Mouse (Mus musculus) liver, postnatal 0 days (tissue): ENCODE results near the gene Anxa11. TPM values are rescaled to one million over a fixed set of nuclear protein-coding genes. Genes with fewer than 3 reads are reported as not detected.

Experiments used
- ATAC-seq: fragments of 200-750 bp; cut with Nextera tagmentation; 2 replicates; pipeline ENCODE4 v1.8.0; 2017; ENCODE audit warnings: mild to moderate bottlenecking, moderate library complexity
- DNase-seq: peaks from one replicate; pipeline ENCODE4 v3.0.0-alpha.2; 2016
- H3K27ac ChIP-seq: fragments of 300-500 bp; sonication (generic); 2 replicates; pipeline ENCODE4 v1.5.1; 2014; ENCODE audit warnings: antibody characterized with exemption, moderate library complexity, mild to moderate bottlenecking, low read depth
- H3K27me3 ChIP-seq: fragments of 300-500 bp; sonication (generic); 2 replicates; pipeline ENCODE4 v1.6.1; 2014; ENCODE audit warnings: low read length, control low read depth, mixed read lengths; ENCODE audit not compliant: insufficient read depth
- H3K36me3 ChIP-seq: fragments of 300-500 bp; sonication (generic); replicated peaks from 2 replicates; pipeline ENCODE4 v1.6.1; 2014; ENCODE audit warnings: mild to moderate bottlenecking, control low read depth, low read length, moderate library complexity, mixed read lengths; ENCODE audit not compliant: insufficient read depth
- H3K4me1 ChIP-seq: fragments of 300-500 bp; sonication (generic); 2 replicates; pipeline ENCODE4 v1.6.1; 2014; ENCODE audit warnings: antibody characterized with exemption, mild to moderate bottlenecking, control low read depth; ENCODE audit not compliant: insufficient read depth
- H3K4me2 ChIP-seq: fragments of 300-500 bp; sonication (generic); 2 replicates; pipeline ENCODE4 v1.6.1; 2014; ENCODE audit warnings: low read depth, mild to moderate bottlenecking, low read length, moderate library complexity, mixed read lengths
- H3K4me3 ChIP-seq: fragments of 300-500 bp; sonication (generic); 2 replicates; pipeline ENCODE4 v1.5.1; 2014; ENCODE audit warnings: low read depth, low read length
- H3K9ac ChIP-seq: fragments of 300-500 bp; sonication (generic); replicated peaks from 2 replicates; pipeline ENCODE4 v1.6.1; 2014; ENCODE audit warnings: mild to moderate bottlenecking, moderate library complexity
- H3K9me3 ChIP-seq: fragments of 300-500 bp; sonication (generic); 2 replicates; pipeline ENCODE4 v1.6.1; 2016; ENCODE audit warnings: mild to moderate bottlenecking, control low read depth, low read length, mixed read lengths
- CTCF ChIP-seq: sonication (generic); IDR thresholded peaks from 2 replicates; pipeline ENCODE4 v1.5.1; 2016; ENCODE audit warnings: antibody characterized with exemption, low read depth
- EP300 ChIP-seq: IDR thresholded peaks from 2 replicates; pipeline ENCODE4 v1.6.1; 2016; ENCODE audit warnings: antibody characterized with exemption, low read depth, mild to moderate bottlenecking
- WGBS: fragments of 180-500 bp; shearing (Covaris S2); extraction: QIAGEN DNeasy Blood & Tissue Kit; methylation state at CpG from one replicate; pipeline ENCODE4 v1.1.7; 2014; ENCODE audit not compliant: insufficient replicate concordance; 5-methylcytosine and 5-hydroxymethylcytosine counted together
- polyA plus RNA-seq: library from polyadenylated mRNA; unstranded; fragments of >200 nt; fragmentation: Nextera tagmentation; extraction: Ambion mirVana; gene quantifications from 2 replicates; pipeline ENCODE4 v1.2.1, GENCODE M21; 2015

Gene Anxa11
- 13.1 and 13.9 TPM in 2 replicates for polyA plus RNA-seq

DNA sequence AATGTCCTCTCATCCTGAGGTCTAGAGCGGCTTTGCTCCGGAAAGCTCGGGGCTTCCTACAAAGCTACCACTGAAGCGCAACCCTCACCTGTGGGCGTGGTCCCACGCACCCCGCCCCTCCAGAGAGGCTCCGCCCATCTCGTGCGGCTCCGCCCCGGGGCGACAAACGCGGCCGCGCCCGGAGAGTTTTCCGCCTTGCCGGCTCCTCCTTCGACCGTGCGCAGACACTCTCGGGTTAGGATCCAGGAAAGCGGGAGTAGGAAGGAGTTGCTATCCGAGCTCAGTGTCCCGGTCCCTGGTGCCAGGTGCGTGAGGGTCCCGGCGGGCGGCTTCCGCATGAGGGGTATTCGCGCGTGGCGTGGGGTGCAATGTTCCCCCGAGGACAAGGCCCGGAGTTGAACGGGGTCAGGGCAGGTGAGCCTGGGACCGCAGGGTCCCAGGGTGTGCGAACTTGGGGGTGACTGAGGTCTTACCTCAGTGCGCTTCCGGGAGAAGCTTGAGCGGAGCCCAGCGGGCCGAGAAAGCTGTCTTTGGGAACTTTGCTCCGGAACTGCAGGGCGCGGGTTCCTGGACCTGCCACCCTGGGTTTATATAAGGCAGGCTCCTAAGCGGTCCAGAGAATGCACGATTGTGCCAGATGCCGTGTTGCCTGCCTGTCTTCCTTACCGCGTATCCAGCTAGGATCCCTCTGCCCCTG lies at the start of gene Anxa11:
Anxa11 (plus strand) TSS at position 166 of the 697 bp plus-strand sequence.
- Histone ChIP-seq H3K9me3 (no peaks in the 10 kb centered on the region), H3K4me2 (peak within 1 kb of the TSS; percentile 92), H3K9ac (peak within 1 kb of the TSS; percentile 87), H3K27ac (peak within 1 kb of the TSS; percentile 64), H3K4me1 (peaks cover 14% of the 10 kb centered on the region), H3K4me3 (peak within 1 kb of the TSS; percentile 92), H3K36me3 (no peaks in the 10 kb centered on the region), H3K27me3 (no peaks in the 10 kb centered on the region)
- peak; percentile 92 for DNase-seq
- TF ChIP-seq CTCF, result no peak
- TF ChIP-seq EP300, result no peak
- under 1% methylated on average over 53 of the region's 54 CpGs for WGBS
- ATAC-seq, result peak; percentile 94

DNA sequence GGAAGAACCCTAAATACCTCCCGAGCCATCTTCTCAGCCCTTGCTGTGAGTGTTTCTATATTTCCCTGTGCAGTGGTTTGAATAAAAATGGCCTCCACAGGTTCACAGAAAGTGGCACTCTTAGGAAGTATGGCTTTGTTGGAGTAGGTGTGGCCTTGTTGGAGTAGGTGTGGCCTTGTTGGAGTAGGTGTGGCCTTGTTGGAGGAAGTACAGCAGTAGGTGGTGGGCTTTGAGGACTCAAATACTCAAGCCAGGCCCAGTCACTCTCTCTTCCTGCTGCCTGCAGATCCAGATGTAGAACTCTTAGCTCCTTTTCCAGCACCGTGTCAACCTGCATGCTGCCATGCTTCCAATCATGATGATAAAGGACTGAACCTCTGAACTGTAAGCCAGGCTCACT lies 47.6 kb upstream of the Anxa11 start:
- peaks cover 3% of the 10 kb centered on the region for H3K4me1 ChIP-seq
- DNase-seq (no peak), ATAC-seq (no peak)
- H3K4me2 ChIP-seq, result no peak overlapping the region
- no peak for TF ChIP-seq EP300
- TF ChIP-seq CTCF, result no peak
- H3K4me3 ChIP-seq, result no peak overlapping the region
- no peak overlapping the region for H3K27ac ChIP-seq
- no peaks in the 10 kb centered on the region for H3K27me3 ChIP-seq
- H3K9me3 ChIP-seq, result no peaks in the 10 kb centered on the region
- WGBS, result 89% methylated on average over 2 of the region's 2 CpGs
- H3K9ac ChIP-seq, result no peak overlapping the region
- H3K36me3 ChIP-seq, result no peaks in the 10 kb centered on the region

DNA sequence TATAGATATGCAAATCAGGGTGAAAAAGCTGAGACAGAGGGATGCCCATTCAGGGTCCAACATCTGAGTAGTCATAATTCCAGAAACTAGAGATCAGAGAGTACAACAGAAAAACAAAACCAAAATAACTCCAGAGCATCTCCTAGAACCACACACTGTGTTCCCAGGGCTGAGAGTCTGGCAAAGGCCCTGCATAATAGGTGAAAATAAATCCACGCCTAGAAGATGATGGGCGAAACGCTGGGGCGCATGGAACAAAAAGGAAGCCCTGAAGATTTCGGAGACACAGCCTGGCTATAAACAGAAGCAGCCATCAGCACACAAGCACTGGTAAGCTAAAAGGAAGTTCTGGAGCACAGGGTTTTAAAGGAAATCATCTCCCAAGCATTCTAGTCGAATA lies 46.9 kb upstream of the Anxa11 start:
- 59% methylated on average over 6 of the region's 6 CpGs for WGBS

DNA sequence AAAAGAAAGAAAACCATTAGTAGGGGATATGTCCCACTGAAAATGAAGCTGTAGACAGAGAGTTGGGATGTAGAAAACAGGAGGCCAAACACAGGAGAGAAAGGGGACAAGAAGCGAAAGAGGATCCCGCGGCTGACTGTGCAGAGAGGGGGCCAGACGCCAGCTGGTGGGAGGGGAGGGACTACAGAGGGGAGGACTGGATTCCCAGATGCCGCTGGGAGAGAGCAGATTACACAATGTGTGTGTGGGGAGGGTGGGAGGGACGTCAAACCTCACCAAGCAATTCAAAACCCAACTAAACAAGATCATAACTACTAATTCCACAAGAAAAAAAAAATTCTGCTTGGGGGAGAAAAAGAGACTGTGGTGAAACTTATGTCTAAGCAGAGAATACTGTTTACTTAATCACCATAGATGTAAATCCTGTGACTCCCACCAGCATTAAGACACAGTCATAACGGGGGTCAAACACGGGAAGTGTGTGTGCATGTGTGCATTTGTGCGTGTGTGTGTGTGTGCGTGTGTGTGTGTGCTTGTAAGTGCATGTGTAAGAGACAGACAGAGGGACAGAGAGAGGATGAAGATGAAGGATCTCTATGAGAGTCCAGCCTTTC lies 46.3 kb upstream of the Anxa11 start:
- Histone ChIP-seq H3K36me3 (no peaks in the 10 kb centered on the region), H3K27ac (peak overlapping the region; percentile 52; the same call in 1 of the 2 replicates), H3K9me3 (no peaks in the 10 kb centered on the region), H3K4me2 (peak overlapping the region; percentile 55), H3K9ac (no peak overlapping the region), H3K27me3 (peaks cover 5% of the 10 kb centered on the region; the same call in 1 of the 2 replicates), H3K4me3 (no peak overlapping the region), H3K4me1 (no peaks in the 10 kb centered on the region)
- DNase-seq (peak; percentile 63), ATAC-seq (peak; percentile 57; the same call in 1 of the 2 replicates)
- no peak for TF ChIP-seq CTCF
- no peak for TF ChIP-seq EP300
- WGBS, result 28% methylated on average over 10 of the region's 10 CpGs

More for the DNA sequence above, 46.9 kb upstream of the Anxa11 start:
- H3K27ac ChIP-seq, result peak overlapping the region; percentile 52
- no peak for ATAC-seq
- TF ChIP-seq EP300, result no peak
- no peak for TF ChIP-seq CTCF
- no peak overlapping the region for H3K9ac ChIP-seq
- no peaks in the 10 kb centered on the region for H3K9me3 ChIP-seq
- peaks cover 5% of the 10 kb centered on the region; the same call in 1 of the 2 replicates for H3K27me3 ChIP-seq
- no peaks in the 10 kb centered on the region for H3K4me1 ChIP-seq
- H3K36me3 ChIP-seq, result no peaks in the 10 kb centered on the region
- H3K4me2 ChIP-seq, result peak overlapping the region; percentile 55
- DNase-seq, result no peak
- H3K4me3 ChIP-seq, result no peak overlapping the region

DNA sequence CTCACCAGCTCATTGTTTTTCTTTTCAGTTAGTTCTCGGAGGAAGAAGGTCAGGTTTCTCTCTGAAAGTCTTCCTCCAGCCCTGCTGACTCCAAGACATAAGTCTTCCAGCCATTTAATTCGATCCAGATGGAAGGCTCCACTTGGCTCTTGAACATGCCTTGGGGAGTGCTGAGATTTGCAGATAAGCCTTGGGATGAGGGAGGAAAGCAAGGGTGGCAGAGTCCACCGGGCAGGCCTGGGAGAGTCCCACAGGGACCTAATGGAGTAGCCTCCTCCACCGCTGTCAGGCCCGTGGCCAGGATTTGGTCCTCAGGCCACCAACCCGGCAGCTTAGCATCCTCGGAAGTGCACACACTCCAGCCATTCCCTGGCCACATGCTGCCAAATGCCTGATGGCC lies 45.3 kb upstream of the Anxa11 start:
- DNase-seq (no peak), ATAC-seq (no peak)
- 81% methylated on average over 7 of the region's 7 CpGs for WGBS
- Histone ChIP-seq H3K4me1 (no peaks in the 10 kb centered on the region), H3K9me3 (no peaks in the 10 kb centered on the region), H3K4me2 (no peak overlapping the region), H3K9ac (no peak overlapping the region), H3K36me3 (no peaks in the 10 kb centered on the region), H3K4me3 (no peak overlapping the region), H3K27ac (no peak overlapping the region), H3K27me3 (peaks cover 5% of the 10 kb centered on the region; the same call in 1 of the 2 replicates)
- TF ChIP-seq EP300 (no peak), CTCF (no peak)

DNA sequence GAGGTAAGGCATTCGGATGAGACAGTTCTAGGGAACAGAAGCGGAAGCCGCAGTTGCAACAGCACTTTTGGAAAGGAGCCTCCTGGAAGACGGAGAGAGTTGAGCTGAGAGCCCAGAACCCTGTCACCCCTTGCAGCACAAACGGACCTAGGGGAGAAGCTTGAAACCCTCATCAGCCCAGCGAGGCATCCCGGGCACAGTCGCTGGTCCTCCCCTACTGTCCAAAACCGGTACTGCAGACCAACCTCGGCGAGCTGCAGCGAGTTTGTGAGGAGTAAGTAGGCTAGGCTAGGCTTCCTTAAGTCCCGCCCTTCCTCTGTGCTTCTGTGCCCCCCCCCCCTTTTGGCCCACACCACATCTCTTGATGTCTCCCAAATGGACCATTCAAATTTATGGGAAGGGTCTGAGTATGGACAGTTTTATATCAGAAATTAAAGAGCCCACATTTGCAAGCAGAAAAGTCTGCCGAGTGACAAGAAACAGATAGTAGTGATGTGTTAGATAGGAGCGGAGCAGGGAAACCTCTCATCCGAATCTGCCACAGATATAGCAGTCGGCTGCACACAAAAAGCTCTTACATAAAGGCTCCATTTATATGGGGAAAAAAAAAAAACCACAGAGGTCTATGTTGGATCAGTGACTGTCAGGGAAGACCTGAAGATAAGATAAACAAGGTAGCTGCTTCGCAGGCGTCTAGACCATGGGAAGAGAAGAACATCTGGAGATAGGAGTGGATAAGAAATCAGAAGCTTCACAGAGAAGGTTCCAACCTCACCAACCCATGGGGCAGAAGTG lies 41.6 kb upstream of the Anxa11 start:
- DNase-seq (peak; percentile 85), ATAC-seq (peak; percentile 55; the same call in 1 of the 2 replicates)
- Histone ChIP-seq H3K27me3 (peaks cover 5% of the 10 kb centered on the region; the same call in 1 of the 2 replicates), H3K4me3 (no peak overlapping the region), H3K9ac (no peak overlapping the region), H3K4me2 (no peak overlapping the region), H3K27ac (no peak overlapping the region), H3K36me3 (no peaks in the 10 kb centered on the region), H3K4me1 (no peaks in the 10 kb centered on the region), H3K9me3 (no peaks in the 10 kb centered on the region)
- TF ChIP-seq CTCF, result peak; percentile 97
- no peak for TF ChIP-seq EP300
- 22% methylated on average over 19 of the region's 19 CpGs for WGBS
